Mouse (Mus musculus): ENCODE measurements at regions not wholly inside any gene's neighbourhood (a gene's known extent, or its start where the extent isn't known, plus 50 kb on each side); places are given as distances from the start of the nearest gene placed in this dataset.
A peak's percentile ranks its signal among the peaks of the same experiment; 100 is the strongest.

GRCm38 (mm10) chr3:17201773-17202172 lies 746.4 kb upstream of the Cypt12 start:
- Histone ChIP-seq H3K36me3 (ENCODE audit: insufficient read depth, low read length) (no peaks in the 10 kb centered on the region), H3K4me2 (replicated peaks; ENCODE audit: low read depth, low read length) (no peak overlapping the region), H3K4me3 (ENCODE audit: low read length) (no peak overlapping the region), H3K9me3 (ENCODE audit: low read length) (no peaks in the 10 kb centered on the region), H3K27me3 (ENCODE audit: insufficient read depth, low read length) (no peaks in the 10 kb centered on the region), H3K27ac (ENCODE audit: low read length) (no peak overlapping the region), H3K9ac (replicated peaks; ENCODE audit: low read length) (no peak overlapping the region), H3K4me1 (ENCODE audit: insufficient read depth, low read length) (no peaks in the 10 kb centered on the region)
- no peak for ATAC-seq (ENCODE audit: low FRiP score, low TSS enrichment)
- 92% methylated on average over 3 of the region's 3 CpGs for WGBS

- no peak overlapping the region for H3K4me2 ChIP-seq (replicated peaks; ENCODE audit: low read depth, low read length)
- no peak for ATAC-seq (ENCODE audit: low FRiP score, low TSS enrichment)
- no peaks in the 10 kb centered on the region for H3K9me3 ChIP-seq (ENCODE audit: low read length)
- no peak overlapping the region for H3K9ac ChIP-seq (replicated peaks; ENCODE audit: low read length)
- no peaks in the 10 kb centered on the region for H3K27me3 ChIP-seq (ENCODE audit: insufficient read depth, low read length)
- H3K4me3 ChIP-seq (ENCODE audit: low read length): no peak overlapping the region
- H3K27ac ChIP-seq (ENCODE audit: low read length): no peak overlapping the region
- 78% methylated on average over 3 of the region's 3 CpGs for WGBS
- no peaks in the 10 kb centered on the region for H3K36me3 ChIP-seq (ENCODE audit: insufficient read depth, low read length)
- no peaks in the 10 kb centered on the region for H3K4me1 ChIP-seq (ENCODE audit: insufficient read depth, low read length)
Measured at GRCm38 (mm10) chr3:17214031-17214430, 734.2 kb upstream of the Cypt12 start.

- WGBS: 82% methylated on average over 2 of the region's 2 CpGs
- Histone ChIP-seq H3K27ac (ENCODE audit: low read length) (no peak overlapping the region), H3K4me3 (ENCODE audit: low read length) (no peak overlapping the region), H3K36me3 (ENCODE audit: insufficient read depth, low read length) (no peaks in the 10 kb centered on the region), H3K9me3 (ENCODE audit: low read length) (no peaks in the 10 kb centered on the region), H3K4me2 (replicated peaks; ENCODE audit: low read depth, low read length) (no peak overlapping the region), H3K9ac (replicated peaks; ENCODE audit: low read length) (no peak overlapping the region), H3K27me3 (ENCODE audit: insufficient read depth, low read length) (no peaks in the 10 kb centered on the region), H3K4me1 (ENCODE audit: insufficient read depth, low read length) (no peaks in the 10 kb centered on the region)
- no peak for ATAC-seq (ENCODE audit: low FRiP score, low TSS enrichment)
Measured at GRCm38 (mm10) chr3:17216825-17217224, 731.4 kb upstream of the Cypt12 start.

GRCm38 (mm10) chr3:17238407-17238806 lies 709.8 kb upstream of the Cypt12 start:
- Histone ChIP-seq H3K9me3 (ENCODE audit: low read length) (no peaks in the 10 kb centered on the region), H3K27ac (ENCODE audit: low read length) (no peak overlapping the region)
- WGBS: 7% methylated on average over 1 of the region's 1 CpGs

GRCm38 (mm10) chr3:17258397-17258796 lies 689.8 kb upstream of the Cypt12 start:
- ATAC-seq (ENCODE audit: low FRiP score, low TSS enrichment): no peak
- H3K4me1 ChIP-seq (ENCODE audit: insufficient read depth, low read length): no peaks in the 10 kb centered on the region
- no peaks in the 10 kb centered on the region for H3K9me3 ChIP-seq (ENCODE audit: low read length)
- H3K4me3 ChIP-seq (ENCODE audit: low read length): no peak overlapping the region
- no peak overlapping the region for H3K9ac ChIP-seq (replicated peaks; ENCODE audit: low read length)
- H3K36me3 ChIP-seq (ENCODE audit: insufficient read depth, low read length): no peaks in the 10 kb centered on the region
- H3K27ac ChIP-seq (ENCODE audit: low read length): no peak overlapping the region
- H3K4me2 ChIP-seq (replicated peaks; ENCODE audit: low read depth, low read length): no peak overlapping the region
- no peaks in the 10 kb centered on the region for H3K27me3 ChIP-seq (ENCODE audit: insufficient read depth, low read length)

More at GRCm38 (mm10) chr3:17238407-17238806, 709.8 kb upstream of the Cypt12 start:
- Histone ChIP-seq H3K36me3 (ENCODE audit: insufficient read depth, low read length) (no peaks in the 10 kb centered on the region), H3K4me1 (ENCODE audit: insufficient read depth, low read length) (no peaks in the 10 kb centered on the region), H3K9ac (replicated peaks; ENCODE audit: low read length) (no peak overlapping the region), H3K4me3 (ENCODE audit: low read length) (no peak overlapping the region), H3K4me2 (replicated peaks; ENCODE audit: low read depth, low read length) (no peak overlapping the region), H3K27me3 (ENCODE audit: insufficient read depth, low read length) (no peaks in the 10 kb centered on the region)
- no peak for ATAC-seq (ENCODE audit: low FRiP score, low TSS enrichment)

GRCm38 (mm10) chr3:17259093-17259492 lies 689.1 kb upstream of the Cypt12 start:
- no peak for ATAC-seq (ENCODE audit: low FRiP score, low TSS enrichment)
- Histone ChIP-seq H3K9me3 (ENCODE audit: low read length) (no peaks in the 10 kb centered on the region), H3K4me2 (replicated peaks; ENCODE audit: low read depth, low read length) (no peak overlapping the region), H3K9ac (replicated peaks; ENCODE audit: low read length) (no peak overlapping the region), H3K27ac (ENCODE audit: low read length) (no peak overlapping the region), H3K4me1 (ENCODE audit: insufficient read depth, low read length) (no peaks in the 10 kb centered on the region), H3K27me3 (ENCODE audit: insufficient read depth, low read length) (no peaks in the 10 kb centered on the region), H3K4me3 (ENCODE audit: low read length) (no peak overlapping the region), H3K36me3 (ENCODE audit: insufficient read depth, low read length) (no peaks in the 10 kb centered on the region)
- WGBS: 84% methylated on average over 3 of the region's 3 CpGs

- no peaks in the 10 kb centered on the region for H3K27me3 ChIP-seq (ENCODE audit: insufficient read depth, low read length)
- no peak overlapping the region for H3K27ac ChIP-seq (ENCODE audit: low read length)
- H3K4me2 ChIP-seq (replicated peaks; ENCODE audit: low read depth, low read length): no peak overlapping the region
- H3K4me1 ChIP-seq (ENCODE audit: insufficient read depth, low read length): no peaks in the 10 kb centered on the region
- H3K9ac ChIP-seq (replicated peaks; ENCODE audit: low read length): no peak overlapping the region
- 63% methylated on average over 6 of the region's 6 CpGs for WGBS
- H3K9me3 ChIP-seq (ENCODE audit: low read length): no peaks in the 10 kb centered on the region
- ATAC-seq (ENCODE audit: low FRiP score, low TSS enrichment): no peak
- no peaks in the 10 kb centered on the region for H3K36me3 ChIP-seq (ENCODE audit: insufficient read depth, low read length)
- no peak overlapping the region for H3K4me3 ChIP-seq (ENCODE audit: low read length)
Measured at GRCm38 (mm10) chr3:17281231-17281630, 667.0 kb upstream of the Cypt12 start.

- no peaks in the 10 kb centered on the region for H3K27me3 ChIP-seq (ENCODE audit: insufficient read depth, low read length)
- no peak overlapping the region for H3K27ac ChIP-seq (ENCODE audit: low read length)
- H3K36me3 ChIP-seq (ENCODE audit: insufficient read depth, low read length): no peaks in the 10 kb centered on the region
- 74% methylated on average over 3 of the region's 3 CpGs for WGBS
- H3K9ac ChIP-seq (replicated peaks; ENCODE audit: low read length): no peak overlapping the region
- H3K4me3 ChIP-seq (ENCODE audit: low read length): no peak overlapping the region
- H3K4me2 ChIP-seq (replicated peaks; ENCODE audit: low read depth, low read length): no peak overlapping the region
- H3K4me1 ChIP-seq (ENCODE audit: insufficient read depth, low read length): no peaks in the 10 kb centered on the region
- ATAC-seq (ENCODE audit: low FRiP score, low TSS enrichment): no peak
- H3K9me3 ChIP-seq (ENCODE audit: low read length): no peaks in the 10 kb centered on the region
Measured at GRCm38 (mm10) chr3:17282881-17283280, 665.3 kb upstream of the Cypt12 start.

- Histone ChIP-seq H3K36me3 (ENCODE audit: insufficient read depth, low read length) (no peaks in the 10 kb centered on the region), H3K9ac (replicated peaks; ENCODE audit: low read length) (no peak overlapping the region), H3K4me1 (ENCODE audit: insufficient read depth, low read length) (no peaks in the 10 kb centered on the region), H3K4me2 (replicated peaks; ENCODE audit: low read depth, low read length) (no peak overlapping the region), H3K27ac (ENCODE audit: low read length) (no peak overlapping the region), H3K4me3 (ENCODE audit: low read length) (no peak overlapping the region), H3K9me3 (ENCODE audit: low read length) (no peaks in the 10 kb centered on the region), H3K27me3 (ENCODE audit: insufficient read depth, low read length) (no peaks in the 10 kb centered on the region)
- ATAC-seq (ENCODE audit: low FRiP score, low TSS enrichment): no peak
Measured at GRCm38 (mm10) chr3:17317523-17317922, 630.7 kb upstream of the Cypt12 start.

- H3K4me3 ChIP-seq (ENCODE audit: low read length): no peak overlapping the region
- H3K27ac ChIP-seq (ENCODE audit: low read length): no peak overlapping the region
- WGBS: 81% methylated on average over 3 of the region's 3 CpGs
- H3K4me1 ChIP-seq (ENCODE audit: insufficient read depth, low read length): no peaks in the 10 kb centered on the region
- no peak overlapping the region for H3K4me2 ChIP-seq (replicated peaks; ENCODE audit: low read depth, low read length)
- no peak for ATAC-seq (ENCODE audit: low FRiP score, low TSS enrichment)
- no peak overlapping the region for H3K9ac ChIP-seq (replicated peaks; ENCODE audit: low read length)
- no peaks in the 10 kb centered on the region for H3K27me3 ChIP-seq (ENCODE audit: insufficient read depth, low read length)
- H3K36me3 ChIP-seq (ENCODE audit: insufficient read depth, low read length): no peaks in the 10 kb centered on the region
- no peaks in the 10 kb centered on the region for H3K9me3 ChIP-seq (ENCODE audit: low read length)
Measured at GRCm38 (mm10) chr3:17318450-17318849, 629.8 kb upstream of the Cypt12 start.

- ATAC-seq (ENCODE audit: low FRiP score, low TSS enrichment): peak; percentile 74; the same call in 1 of the 2 replicates
- Histone ChIP-seq H3K36me3 (ENCODE audit: insufficient read depth, low read length) (no peaks in the 10 kb centered on the region), H3K4me3 (ENCODE audit: low read length) (no peak overlapping the region), H3K9ac (replicated peaks; ENCODE audit: low read length) (no peak overlapping the region), H3K27me3 (ENCODE audit: insufficient read depth, low read length) (no peaks in the 10 kb centered on the region), H3K27ac (ENCODE audit: low read length) (no peak overlapping the region), H3K4me2 (replicated peaks; ENCODE audit: low read depth, low read length) (no peak overlapping the region), H3K4me1 (ENCODE audit: insufficient read depth, low read length) (no peaks in the 10 kb centered on the region), H3K9me3 (ENCODE audit: low read length) (no peaks in the 10 kb centered on the region)
- 2% methylated on average over 9 of the region's 9 CpGs for whole genome bisulfite sequencing
Measured at GRCm38 (mm10) chr3:17319213-17319612, 629.0 kb upstream of the Cypt12 start.

Measured in kidney, embryonic 16.5 days (tissue).